ENCODE assay signal across 11 mouse cellular contexts in genomic region chr2:10371459-10371817, GRCm38 (mm10). TPM values are rescaled to one million over a fixed set of nuclear protein-coding genes. Genes with fewer than 3 reads are reported as not detected.
DNase-seq lines count a peak whose midpoint lies in the region; ATAC-seq and TF ChIP-seq lines count a peak whose summit lies in the region.
"Had no signal": no experiment of that assay in that cellular context is flagged by ENCODE, and none has a peak within 500 bp of the region (broad histone marks: within the 10 kb centered on the region; RNA-seq: fewer than 3 reads in every experiment).

No protein-coding gene starts in this region.

- TF ChIP-seq CTCF in lung, postnatal 0 days (IDR thresholded peaks at IDR 0.05): no peak

- peak; percentile 46 for DNase-seq in embryo, embryonic 10.5 days (ENCODE audit: low spot score)
- DNase-seq in embryo, embryonic 9.5 days (ENCODE audit: extremely low spot score): no peak
- no peak for DNase-seq in lung, postnatal 0 days (ENCODE audit: low spot score)
- DNase-seq in lung, postnatal 10 days: no peak
- peak; percentile 13 for DNase-seq in forelimb bud, embryonic 11.5 days (ENCODE audit: low read depth, low spot score)
- DNase-seq in neural tube, embryonic 11.5 days (ENCODE audit: low spot score): peak; percentile 22
- DNase-seq in left cerebral cortex, adult 8-10 months (ENCODE audit: low spot score in 2 of 2): no peak
- DNase-seq in left cerebral cortex, postnatal 4 days: no peak
- DNase-seq: adrenal gland, postnatal 10 days; lung, postnatal 36 days had no signal

- H3K27me3 ChIP-seq in lung, postnatal 0 days (replicated peaks; ENCODE audit: insufficient read depth, low read length): peaks cover 57% of the 10 kb centered on the region
- peaks cover 66% of the 10 kb centered on the region for H3K27me3 ChIP-seq in neural tube, embryonic 11.5 days (ENCODE audit: control insufficient read depth, insufficient read depth, low read length)

- intact Hi-C loops in left cerebral cortex, postnatal 4 days (cut with DNase I): loop anchor here (5.0 kb wide), 1 partner anchor 691 kb away; no protein-coding TSS in a partner anchor

- no peak overlapping the region for H3K4me3 ChIP-seq in lung, postnatal 0 days (ENCODE audit: low read depth, low read length)
- H3K4me3 ChIP-seq in neural tube, embryonic 11.5 days (ENCODE audit: low read depth, low read length): no peak overlapping the region

- ATAC-seq in lung, postnatal 0 days: no peak
- no peak for ATAC-seq in neural tube, embryonic 11.5 days (ENCODE audit: insufficient read depth, low FRiP score, low TSS enrichment)

- no peaks in the 10 kb centered on the region for H3K36me3 ChIP-seq in lung, postnatal 0 days (ENCODE audit: insufficient read depth, low read length)
- no peaks in the 10 kb centered on the region for H3K36me3 ChIP-seq in neural tube, embryonic 11.5 days (ENCODE audit: control insufficient read depth, insufficient read depth, low read length)
- H3K36me3 ChIP-seq: stomach, embryonic 15.5 days had no signal

- H3K27ac ChIP-seq in lung, postnatal 0 days (ENCODE audit: low read length): no peak overlapping the region
- H3K27ac ChIP-seq in neural tube, embryonic 11.5 days (ENCODE audit: low read depth, low read length): no peak overlapping the region
- H3K27ac ChIP-seq: stomach, embryonic 15.5 days had no signal

- H3K9me3 ChIP-seq in lung, postnatal 0 days (ENCODE audit: low read length): no peaks in the 10 kb centered on the region
- H3K9me3 ChIP-seq in neural tube, embryonic 11.5 days (ENCODE audit: control insufficient read depth, low read length): no peaks in the 10 kb centered on the region
- H3K9me3 ChIP-seq: stomach, embryonic 15.5 days had no signal

- TF ChIP-seq EP300 in lung, postnatal 0 days (IDR thresholded peaks at IDR 0.05): no peak

- peak overlapping the region; percentile 94; the same call in 1 of the 2 replicates for H3K4me2 ChIP-seq in lung, postnatal 0 days (replicated peaks; ENCODE audit: low read depth, low read length)
- H3K4me2 ChIP-seq in neural tube, embryonic 11.5 days (ENCODE audit: low read depth): no peak overlapping the region

- peaks cover 14% of the 10 kb centered on the region; the same call in 1 of the 2 replicates for H3K4me1 ChIP-seq in lung, postnatal 0 days (ENCODE audit: insufficient read depth, low read depth, low read length)
- H3K4me1 ChIP-seq in neural tube, embryonic 11.5 days (ENCODE audit: control insufficient read depth, insufficient read depth, low read length): 0 out of 2 replicates have a peak, but pooled peaks cover 6% of the 10 kb centered on the region

- H3K9ac ChIP-seq in lung, postnatal 0 days (replicated peaks; ENCODE audit: low read depth): no peak overlapping the region
- no peak overlapping the region for H3K9ac ChIP-seq in neural tube, embryonic 11.5 days (ENCODE audit: low read length)
- H3K9ac ChIP-seq: stomach, embryonic 15.5 days had no signal

- WGBS in lung, postnatal 0 days: 4% methylated on average over 16 of the region's 16 CpGs
- WGBS in neural tube, embryonic 11.5 days: 2% methylated on average over 16 of the region's 16 CpGs

RNA-seq across cellular contexts. Expression of gene Sfmbt2, which starts 1.1 kb away (rescaled TPM):
- polyA plus RNA-seq in lung, postnatal 0 days (2015; fragmentation: Nextera tagmentation; extraction: Ambion mirVana): 0.62 and 0.65 TPM in 2 replicates
- polyA plus RNA-seq in neural tube, embryonic 11.5 days (2014; fragmentation: Nextera tagmentation; extraction: Ambion mirVana): 2.0 and 2.7 TPM in 2 replicates
- 1 to 10 TPM; 2.6 to 4.3 (median 2.7) TPM for total RNA-seq in left cerebral cortex, adult 8-10 months (2022)
- 1 to 10 TPM; 5.2 to 5.4 TPM for total RNA-seq in left cerebral cortex, postnatal 4 days (2021)

Comparison
In these comparisons a context has a peak if more than half of its experiments do, and no peak if none do; other contexts are left out.
1. DNase-seq: peak in embryo, embryonic 10.5 days (single experiment), forelimb bud, embryonic 11.5 days (single experiment) and neural tube, embryonic 11.5 days (single experiment); none in embryo, embryonic 9.5 days (single experiment), lung, postnatal 0 days (single experiment), lung, postnatal 10 days (single experiment), left cerebral cortex, adult 8-10 months (0 of 2) and left cerebral cortex, postnatal 4 days (single experiment).